Mouse (Mus musculus) G1E (cell line): Measurements from ENCODE around the gene Rpl26.

Source experiments
- CTCF ChIP-seq: IDR thresholded peaks from 2 replicates; pipeline ENCODE4 v1.5.1; 2012; ENCODE audit warnings: low read depth, low read length, inconsistent platforms, mixed read lengths
- GATA1 ChIP-seq: IDR thresholded peaks from 2 replicates; pipeline ENCODE4 v1.6.1; 2012; ENCODE audit warnings: borderline replicate concordance, low read length, inconsistent platforms, mixed read lengths
- GATA2 ChIP-seq: IDR thresholded peaks from 2 replicates; pipeline ENCODE4 v1.6.1; 2012; ENCODE audit warnings: low read depth, low read length, inconsistent platforms, borderline replicate concordance
- TAL1 ChIP-seq: conservative IDR thresholded peaks from 2 replicates; pipeline ENCODE4 v1.6.1; 2012; ENCODE audit warnings: low read depth, low read length, inconsistent platforms, mixed read lengths

- TF ChIP-seq TAL1: no peak
- no peak for TF ChIP-seq CTCF
- TF ChIP-seq GATA1: no peak
- no peak for TF ChIP-seq GATA2
Observed at GRCm38 (mm10) chr11:68902367-68902766, 984 bp downstream of the Rpl26 start.
